Mouse (Mus musculus): ENCODE data around the gene Cenps.

DNA sequence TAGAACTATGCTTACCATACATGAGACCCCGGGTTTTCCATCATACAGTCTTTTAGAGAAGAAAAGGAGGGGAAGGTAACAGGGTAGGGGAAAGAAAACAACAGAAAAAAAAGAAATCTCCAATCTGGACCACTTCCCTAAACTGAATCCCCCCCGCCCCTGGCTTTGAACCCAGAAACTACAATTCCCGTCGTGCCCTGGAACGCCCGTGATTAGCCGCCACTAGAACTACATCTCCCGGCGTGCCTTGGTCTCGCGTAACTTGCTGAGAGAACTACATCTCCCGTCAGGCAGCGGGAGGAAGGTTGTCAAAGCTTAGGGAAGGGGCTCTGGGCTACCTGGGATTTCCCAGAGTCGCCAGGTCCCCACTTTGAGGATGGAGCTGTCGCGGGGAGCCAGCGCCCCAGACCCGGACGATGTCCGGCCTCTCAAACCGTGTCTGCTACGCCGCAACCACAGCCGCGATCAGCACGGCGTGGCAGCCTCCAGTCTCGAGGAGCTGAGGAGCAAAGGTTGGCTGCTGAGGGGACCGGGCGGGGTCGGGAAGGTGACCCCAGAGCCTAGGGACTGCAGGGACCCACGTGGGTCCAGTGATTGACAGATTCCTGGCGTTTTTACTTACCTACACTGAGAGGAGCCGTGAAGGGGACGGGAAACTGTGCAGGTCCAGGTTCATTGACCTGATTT, 33.4 kb downstream of the Cenps start, which contains the start of gene Dffa:
- TF ChIP-seq CTCF (IDR thresholded peaks at IDR 0.05), result peak; percentile 57
- peak; percentile 81 for TF ChIP-seq POLR2A (IDR thresholded peaks at IDR 0.05; ENCODE audit: insufficient read depth, low read depth, low read length)
